Mouse (Mus musculus): ENCODE results near the gene Lingo2. TPM values are rescaled to one million over a fixed set of nuclear protein-coding genes. Genes with fewer than 3 reads are reported as not detected.

Lingo2 gene
- total and polyA plus RNA-seq, 3 experiments, result not detected

- Histone ChIP-seq H3K9ac (ENCODE audit: insufficient read depth, low read depth) (no peak overlapping the region), H3K27me3 (replicated peaks) (no peaks in the 10 kb centered on the region), H3K36me3 (replicated peaks in 1 of 2; ENCODE audit: control insufficient read depth in 1 of 2, insufficient read depth in 1 of 2, low read length in 1 of 2) (no peaks in the 10 kb centered on the region), H3K4me3 (replicated peaks in 1 of 3; ENCODE audit: low read depth in 2 of 3, low read length in 2 of 3, poor library complexity in 1 of 3) (no peak overlapping the region), H3K27ac (ENCODE audit: insufficient read depth, low read depth) (no peak overlapping the region), H3K9me3 (replicated peaks; ENCODE audit: low read length) (peaks cover 19% of the 10 kb centered on the region), H3K4me2 (ENCODE audit: insufficient read depth, low read depth, poor library complexity, severe bottlenecking) (no peak overlapping the region), H3K4me1 (ENCODE audit: control insufficient read depth in 1 of 2, insufficient read depth in 2 of 2) (no peaks in the 10 kb centered on the region), H3K79me2 (replicated peaks; ENCODE audit: control insufficient read depth, extremely low read depth, insufficient read depth, poor library complexity, severe bottlenecking) (no peaks in the 10 kb centered on the region)
- TF ChIP-seq USF1 (IDR thresholded peaks at IDR 0.05; ENCODE audit: low read depth, low read length) (no peak), CHD1 (IDR thresholded peaks at IDR 0.05; ENCODE audit: low read depth, low read length) (no peak), MAX (IDR thresholded peaks at IDR 0.05; ENCODE audit: low read length) (no peak), RCOR1 (conservative IDR thresholded peaks at IDR 0.05; ENCODE audit: low read depth, low read length) (no peak), MXI1 (IDR thresholded peaks at IDR 0.05; ENCODE audit: low read depth, low read length) (no peak), KAT2A (IDR thresholded peaks at IDR 0.05; ENCODE audit: insufficient replicate concordance, low read length) (no peak), ETS1 (conservative IDR thresholded peaks at IDR 0.05; ENCODE audit: low read depth, low read length) (no peak), HCFC1 (IDR thresholded peaks at IDR 0.05; ENCODE audit: low read depth, low read length) (no peak), CTCF (conservative IDR thresholded peaks at IDR 0.05 in 1 of 2, IDR thresholded peaks at IDR 0.05 in 1 of 2; ENCODE audit: low read depth in 2 of 2, low read length in 2 of 2) (no peak), PAX5 (IDR thresholded peaks at IDR 0.05; ENCODE audit: low read length) (no peak), RAD21 (IDR thresholded peaks at IDR 0.05; ENCODE audit: low read depth, low read length) (no peak), BHLHE40 (IDR thresholded peaks at IDR 0.05; ENCODE audit: low read depth, low read length) (no peak)
- no peak for DNase-seq (ENCODE audit: extremely low read depth)
- dilution Hi-C loops (cut with MboI; ENCODE audit: extremely low pct_ligation_motif_present, extremely low pct_unique_long_range_greater_than_20kb, low sequenced_read_pairs), result no loop called here
- in situ Hi-C loops (cut with MboI; ENCODE audit: low pct_ligation_motif_present, low pct_unique_long_range_greater_than_20kb, low sequenced_read_pairs), result no loop called here
Observed at GRCm38 (mm10) chr4:36354401-36354800, 597.1 kb downstream of the Lingo2 start.

GRCm38 (mm10) chr4:36331741-36332140, 619.8 kb downstream of the Lingo2 start:
- H3K79me2 ChIP-seq (replicated peaks; ENCODE audit: control insufficient read depth, extremely low read depth, insufficient read depth, poor library complexity, severe bottlenecking), result no peaks in the 10 kb centered on the region
- H3K9ac ChIP-seq (ENCODE audit: insufficient read depth, low read depth), result no peak overlapping the region
- no peak overlapping the region for H3K27ac ChIP-seq (ENCODE audit: insufficient read depth, low read depth)
- H3K4me3 ChIP-seq (replicated peaks in 1 of 3; ENCODE audit: low read depth in 2 of 3, low read length in 2 of 3, poor library complexity in 1 of 3), result no peak overlapping the region
- dilution Hi-C loops (cut with MboI; ENCODE audit: extremely low pct_ligation_motif_present, extremely low pct_unique_long_range_greater_than_20kb, low sequenced_read_pairs) (no loop called here), in situ Hi-C loops (cut with MboI; ENCODE audit: low pct_ligation_motif_present, low pct_unique_long_range_greater_than_20kb, low sequenced_read_pairs) (no loop called here)
- no peak overlapping the region for H3K4me2 ChIP-seq (ENCODE audit: insufficient read depth, low read depth, poor library complexity, severe bottlenecking)
- H3K4me1 ChIP-seq (ENCODE audit: control insufficient read depth in 1 of 2, insufficient read depth in 2 of 2), result no peaks in the 10 kb centered on the region
- H3K9me3 ChIP-seq (replicated peaks; ENCODE audit: low read length), result peaks cover 17% of the 10 kb centered on the region
- TF ChIP-seq ZNF384 (IDR thresholded peaks at IDR 0.05; ENCODE audit: low read depth, low read length) (no peak), TCF12 (IDR thresholded peaks at IDR 0.05; ENCODE audit: low read depth, low read length) (no peak), ZC3H11A (IDR thresholded peaks at IDR 0.05; ENCODE audit: low read depth, low read length) (no peak), POLR2A (IDR thresholded peaks at IDR 0.05; ENCODE audit: low read depth, low read length) (no peak), GABPA (IDR thresholded peaks at IDR 0.05; ENCODE audit: insufficient replicate concordance, low read depth, low read length) (no peak), KAT2A (IDR thresholded peaks at IDR 0.05; ENCODE audit: insufficient replicate concordance, low read length) (no peak), IRF4 (IDR thresholded peaks at IDR 0.05; ENCODE audit: low read depth, low read length) (no peak), USF2 (conservative IDR thresholded peaks at IDR 0.05; ENCODE audit: low read depth, low read length) (no peak), MXI1 (IDR thresholded peaks at IDR 0.05; ENCODE audit: low read depth, low read length) (no peak), MAFK (IDR thresholded peaks at IDR 0.05; ENCODE audit: insufficient replicate concordance, low read length) (no peak)
- H3K36me3 ChIP-seq (replicated peaks in 1 of 2; ENCODE audit: control insufficient read depth in 1 of 2, insufficient read depth in 1 of 2, low read length in 1 of 2), result no peaks in the 10 kb centered on the region
- H3K27me3 ChIP-seq (replicated peaks), result no peaks in the 10 kb centered on the region
- no peak for DNase-seq (ENCODE audit: extremely low read depth)
